11 mouse cellular contexts compared by ENCODE assay signal in genomic region chr3:53258657-53259158, GRCm38 (mm10).
DNase-seq lines count a peak whose midpoint lies in the region; ATAC-seq and TF ChIP-seq lines count a peak whose summit lies in the region.
"Had no signal": no experiment of that assay in that cellular context is flagged by ENCODE, and none has a peak within 500 bp of the region (broad histone marks: within the 10 kb centered on the region; RNA-seq: fewer than 3 reads in every experiment).

No protein-coding gene starts in this region.

- no peak overlapping the region for H3K4me3 ChIP-seq in heart, embryonic 13.5 days
- no peak overlapping the region for H3K4me3 ChIP-seq in stomach, postnatal 0 days (ENCODE audit: low read depth, low read length)
- H3K4me3 ChIP-seq: midbrain, embryonic 10.5 days had no signal

- TF ChIP-seq EP300 in stomach, postnatal 0 days (optimal IDR thresholded peaks at IDR 0.05), result no peak

- peaks cover 36% of the 10 kb centered on the region for H3K4me1 ChIP-seq in heart, embryonic 13.5 days
- H3K4me1 ChIP-seq in stomach, postnatal 0 days (replicated peaks; ENCODE audit: control insufficient read depth, insufficient read depth), result no peaks in the 10 kb centered on the region; the same call in 1 of the 2 replicates

- H3K27ac ChIP-seq in heart, embryonic 13.5 days (replicated peaks), result peak overlapping the region; percentile 68
- 0 out of 2 replicates have a peak overlapping the region, but pooled peaks have one; percentile 40 for H3K27ac ChIP-seq in stomach, postnatal 0 days (replicated peaks)
- H3K27ac ChIP-seq: midbrain, embryonic 10.5 days had no signal

- peaks cover 18% of the 10 kb centered on the region for H3K36me3 ChIP-seq in heart, embryonic 13.5 days
- H3K36me3 ChIP-seq in stomach, postnatal 0 days (ENCODE audit: control insufficient read depth, insufficient read depth, low read length), result no peaks in the 10 kb centered on the region
- H3K36me3 ChIP-seq: midbrain, embryonic 10.5 days had no signal

- H3K9ac ChIP-seq in heart, embryonic 13.5 days, result peak overlapping the region; percentile 52; the same call in 1 of the 2 replicates
- no peak overlapping the region for H3K9ac ChIP-seq in stomach, postnatal 0 days (ENCODE audit: low read length)

- H3K9me3 ChIP-seq in heart, embryonic 13.5 days, result no peaks in the 10 kb centered on the region
- no peaks in the 10 kb centered on the region for H3K9me3 ChIP-seq in stomach, postnatal 0 days (ENCODE audit: control insufficient read depth, low read length)
- H3K9me3 ChIP-seq: midbrain, embryonic 10.5 days had no signal

- no peaks in the 10 kb centered on the region for H3K27me3 ChIP-seq in heart, embryonic 13.5 days (replicated peaks)
- H3K27me3 ChIP-seq in stomach, postnatal 0 days (ENCODE audit: control insufficient read depth, insufficient read depth, low read length), result no peaks in the 10 kb centered on the region

- intact Hi-C loops in heart, postnatal 25 days (cut with DNase I), result no loop called here
- intact Hi-C loops in left cerebral cortex, postnatal 36 days (cut with DNase I), result no loop called here

- no peak for DNase-seq in heart, postnatal 25 days (ENCODE audit: low spot score)
- peak; percentile 13 to 28 for DNase-seq in right cerebral cortex, adult 2 months (ENCODE audit: low spot score in 2 of 2)
- DNase-seq in right cerebral cortex, postnatal 25 days, result no peak
- DNase-seq in kidney, postnatal 4 days, result peak; percentile 37 to 54
- no peak for DNase-seq in stomach, postnatal 0 days (ENCODE audit: low spot score)
- no peak for DNase-seq in urinary bladder, postnatal 25 days (ENCODE audit: low spot score)
- DNase-seq in left cerebral cortex, postnatal 36 days (ENCODE audit: low spot score in 2 of 2), result no peak
- DNase-seq: gastrocnemius, postnatal 10 days; layer of hippocampus, postnatal 36 days had no signal

- no peak for TF ChIP-seq CTCF in stomach, postnatal 0 days (IDR thresholded peaks at IDR 0.05; ENCODE audit: low read depth)

- no peak for ATAC-seq in heart, embryonic 13.5 days (ENCODE audit: extremely low read depth, insufficient number of reproducible peaks, low FRiP score, low TSS enrichment)
- ATAC-seq in stomach, postnatal 0 days (ENCODE audit: low FRiP score, low TSS enrichment), result no peak

- 0 out of 2 replicates have a peak overlapping the region, but pooled peaks have one; percentile 7 for H3K4me2 ChIP-seq in heart, embryonic 13.5 days
- peak overlapping the region; percentile 27 for H3K4me2 ChIP-seq in stomach, postnatal 0 days (replicated peaks; ENCODE audit: low read depth)

- WGBS in heart, embryonic 13.5 days, result 48% methylated on average over 7 of the region's 7 CpGs
- 26% methylated on average over 7 of the region's 7 CpGs for WGBS in stomach, postnatal 0 days

Comparison
In these comparisons a context has a peak if more than half of its experiments do, and no peak if none do; other contexts are left out.
1. DNase-seq: peak in right cerebral cortex, adult 2 months (2 of 2) and kidney, postnatal 4 days (2 of 2); none in heart, postnatal 25 days (single experiment), right cerebral cortex, postnatal 25 days (single experiment), stomach, postnatal 0 days (single experiment), urinary bladder, postnatal 25 days (single experiment) and left cerebral cortex, postnatal 36 days (0 of 2).